Mouse (Mus musculus) limb, embryonic 14.5 days (tissue): ENCODE measurements at regions not wholly inside any gene's neighbourhood (a gene's known extent, or its start where the extent isn't known, plus 50 kb on each side); places are given as distances from the start of the nearest gene placed in this dataset.

ENCODE experiments used
- ATAC-seq: fragments of 200-750 bp; cut with Nextera tagmentation; 2 replicates; pipeline ENCODE4 v1.8.0; 2017; ENCODE audit warnings: low read depth, moderate number of reproducible peaks, moderate TSS enrichment; ENCODE audit not compliant: low FRiP score
- DNase-seq: peaks from one replicate; pipeline ENCODE4 v3.0.0-alpha.2; 2015; ENCODE audit warnings: low spot score
- H3K27ac ChIP-seq: fragments of 300-500 bp; sonication (generic); replicated peaks from 2 replicates; pipeline ENCODE4 v1.5.1; 2014; ENCODE audit warnings: low read depth, mild to moderate bottlenecking, low read length, moderate library complexity, mixed read lengths
- H3K27me3 ChIP-seq: fragments of 300-500 bp; sonication (generic); 2 replicates; pipeline ENCODE4 v1.6.1; 2014; ENCODE audit warnings: low read length, mixed read lengths; ENCODE audit not compliant: control insufficient read depth, insufficient read depth
- H3K36me3 ChIP-seq: fragments of 300-500 bp; sonication (generic); 2 replicates; pipeline ENCODE4 v1.6.1; 2014; ENCODE audit warnings: mild to moderate bottlenecking, low read length, moderate library complexity, mixed read lengths; ENCODE audit not compliant: control insufficient read depth, insufficient read depth
- H3K4me1 ChIP-seq: fragments of 300-500 bp; sonication (generic); 2 replicates; pipeline ENCODE4 v1.6.1; 2014; ENCODE audit warnings: antibody characterized with exemption, low read length, mixed read lengths; ENCODE audit not compliant: control insufficient read depth, insufficient read depth
- H3K4me2 ChIP-seq: fragments of 300-500 bp; sonication (generic); replicated peaks from 2 replicates; pipeline ENCODE4 v1.6.1; 2014; ENCODE audit warnings: low read depth, mild to moderate bottlenecking, low read length, moderate library complexity; ENCODE audit not compliant: severe bottlenecking
- H3K4me3 ChIP-seq: fragments of 300-500 bp; sonication (generic); replicated peaks from 2 replicates; pipeline ENCODE4 v1.5.1; 2014; ENCODE audit warnings: low read length
- H3K9ac ChIP-seq: fragments of 300-500 bp; sonication (generic); 2 replicates; pipeline ENCODE4 v1.6.1; 2014; ENCODE audit warnings: mild to moderate bottlenecking, low read depth, low read length, moderate library complexity; ENCODE audit not compliant: severe bottlenecking
- H3K9me3 ChIP-seq: fragments of 300-500 bp; sonication (generic); 2 replicates; pipeline ENCODE4 v1.6.1; 2016; ENCODE audit warnings: low read length; ENCODE audit not compliant: control insufficient read depth
- POLR2A ChIP-seq: fragments of 200-500 bp; IDR thresholded peaks from 2 replicates; pipeline ENCODE4 v1.8.0; 2012; ENCODE audit warnings: inconsistent platforms, mild to moderate bottlenecking, moderate library complexity, borderline replicate concordance; ENCODE audit not compliant: insufficient read depth, insufficient read length; ENCODE audit errors: extremely low read depth
- WGBS: fragments of 180-500 bp; shearing (Covaris S2); extraction: QIAGEN DNeasy Blood & Tissue Kit; methylation state at CpG from one replicate; pipeline ENCODE4 v1.1.7; 2014; 5-methylcytosine and 5-hydroxymethylcytosine counted together

GRCm38 (mm10) chr12:25533709-25534619 lies 437.0 kb upstream of the Id2 start:
- H3K4me3 ChIP-seq = no peak overlapping the region
- peak; percentile 94 for ATAC-seq
- WGBS = 21% methylated on average over 10 of the region's 10 CpGs
- no peak overlapping the region for H3K4me2 ChIP-seq
- no peaks in the 10 kb centered on the region for H3K9me3 ChIP-seq
- no peak overlapping the region for H3K9ac ChIP-seq
- no peak for TF ChIP-seq POLR2A
- peak; percentile 83 for DNase-seq
- H3K4me1 ChIP-seq = peaks cover 33% of the 10 kb centered on the region
- no peaks in the 10 kb centered on the region for H3K36me3 ChIP-seq
- H3K27me3 ChIP-seq = no peaks in the 10 kb centered on the region
- peak overlapping the region; percentile 22 for H3K27ac ChIP-seq

- DNase-seq (no peak), ATAC-seq (no peak)
- H3K9ac ChIP-seq = no peak overlapping the region
- no peaks in the 10 kb centered on the region for H3K9me3 ChIP-seq
- TF ChIP-seq POLR2A = no peak
- 94% methylated on average over 3 of the region's 3 CpGs for WGBS
- H3K27me3 ChIP-seq = no peaks in the 10 kb centered on the region
- H3K27ac ChIP-seq = no peak overlapping the region
- H3K4me3 ChIP-seq = no peak overlapping the region
- H3K4me1 ChIP-seq = peaks cover 30% of the 10 kb centered on the region
- no peaks in the 10 kb centered on the region for H3K36me3 ChIP-seq
- H3K4me2 ChIP-seq = no peak overlapping the region
These were observed 433.5 kb upstream of the Id2 start for GRCm38 (mm10) chr12:25530483-25530882.

GRCm38 (mm10) chr12:25529537-25529936 lies 432.6 kb upstream of the Id2 start:
- Histone ChIP-seq H3K27ac (no peak overlapping the region), H3K4me2 (no peak overlapping the region), H3K9ac (no peak overlapping the region), H3K4me1 (peaks cover 22% of the 10 kb centered on the region), H3K4me3 (no peak overlapping the region), H3K36me3 (no peaks in the 10 kb centered on the region), H3K27me3 (no peaks in the 10 kb centered on the region), H3K9me3 (no peaks in the 10 kb centered on the region)
- no peak for TF ChIP-seq POLR2A
- 91% methylated on average over 3 of the region's 3 CpGs for WGBS
- ATAC-seq (no peak), DNase-seq (no peak)

- Histone ChIP-seq H3K4me1 (0 out of 2 replicates have a peak, but pooled peaks cover 4% of the 10 kb centered on the region), H3K4me2 (no peak overlapping the region), H3K9me3 (no peaks in the 10 kb centered on the region), H3K36me3 (no peaks in the 10 kb centered on the region), H3K9ac (no peak overlapping the region), H3K4me3 (no peak overlapping the region), H3K27me3 (no peaks in the 10 kb centered on the region), H3K27ac (no peak overlapping the region)
- 83% methylated on average over 11 of the region's 11 CpGs for WGBS
- no peak for TF ChIP-seq POLR2A
- DNase-seq (no peak), ATAC-seq (no peak)
These were observed 429.7 kb upstream of the Id2 start for GRCm38 (mm10) chr12:25526639-25527038.

GRCm38 (mm10) chr12:25516738-25517137 lies 419.8 kb upstream of the Id2 start:
- H3K9me3 ChIP-seq = no peaks in the 10 kb centered on the region
- no peak overlapping the region for H3K4me2 ChIP-seq
- DNase-seq = no peak
- no peak overlapping the region for H3K27ac ChIP-seq
- no peaks in the 10 kb centered on the region for H3K4me1 ChIP-seq
- H3K9ac ChIP-seq = no peak overlapping the region
- H3K27me3 ChIP-seq = no peaks in the 10 kb centered on the region
- ATAC-seq = no peak
- 77% methylated on average over 2 of the region's 2 CpGs for WGBS
- TF ChIP-seq POLR2A = no peak
- H3K36me3 ChIP-seq = no peaks in the 10 kb centered on the region
- H3K4me3 ChIP-seq = no peak overlapping the region
